Mouse (Mus musculus): ENCODE results near the gene Pick1.

GRCm38 (mm10) chr15:79282434-79282833, 53.5 kb downstream of the Pick1 start:
- TF ChIP-seq POLR2A (IDR thresholded peaks at IDR 0.05; ENCODE audit: control insufficient read depth, low read depth, low read length) (no peak), CTCF (IDR thresholded peaks at IDR 0.05; ENCODE audit: control insufficient read depth, insufficient read depth, insufficient replicate concordance, low read depth, low read length) (no peak)

All from testis, adult 2 months (tissue).